Mouse (Mus musculus) layer of hippocampus, adult 11-12 months (tissue): ENCODE results near the gene Trub2.

ENCODE experiments used
- DNase-seq: peaks from one replicate; pipeline ENCODE4 v3.0.0; 2022; ENCODE audit warnings: low spot score

The Trub2 gene

GRCm38 (mm10) chr2:29724664-29725365 lies 63.5 kb downstream of the Trub2 start:
- DNase-seq: no peak

- DNase-seq: no peak
These were observed 65.2 kb downstream of the Trub2 start for GRCm38 (mm10) chr2:29723132-29723531.

DNA sequence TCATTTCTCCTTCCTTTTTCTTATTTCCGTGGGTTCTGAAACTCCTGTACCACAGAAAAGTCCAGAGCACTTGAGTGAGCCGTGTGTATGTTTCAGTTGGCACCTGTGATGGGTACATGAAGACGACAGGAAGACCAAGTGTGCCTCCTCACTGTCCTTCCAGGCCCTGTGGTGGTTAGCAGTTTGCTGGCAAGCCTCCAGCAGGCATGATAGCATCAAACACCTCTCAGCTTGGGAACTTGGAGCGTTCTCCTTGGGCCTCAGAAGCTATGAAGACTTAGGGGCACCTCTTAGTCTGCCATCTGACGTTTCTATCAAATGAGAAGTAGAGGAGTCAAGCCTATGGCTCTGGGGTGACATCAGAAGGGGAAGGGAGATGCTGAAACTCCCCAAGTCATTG lies 69.7 kb downstream of the Trub2 start:
- DNase-seq: no peak

DNA sequence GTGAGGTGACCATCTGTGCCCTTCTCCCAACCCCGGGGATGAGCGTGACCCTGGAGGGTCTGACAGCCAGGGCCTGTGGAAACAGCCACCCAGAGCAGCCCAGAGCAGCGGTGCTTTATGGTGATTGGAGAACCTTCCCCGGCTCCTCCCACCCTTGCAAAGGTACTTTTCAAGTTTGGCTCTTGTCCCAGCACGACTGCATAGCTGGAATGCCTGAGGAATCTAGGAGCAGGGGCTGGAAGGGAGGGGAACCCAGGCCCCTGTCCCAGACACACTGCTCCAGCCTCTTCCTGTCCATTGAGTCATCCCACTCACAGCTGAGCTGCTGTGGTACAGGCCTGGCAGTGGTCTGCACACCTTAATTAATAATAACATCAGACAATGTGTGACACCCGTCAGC lies 71.6 kb downstream of the Trub2 start:
- no peak for DNase-seq

DNA sequence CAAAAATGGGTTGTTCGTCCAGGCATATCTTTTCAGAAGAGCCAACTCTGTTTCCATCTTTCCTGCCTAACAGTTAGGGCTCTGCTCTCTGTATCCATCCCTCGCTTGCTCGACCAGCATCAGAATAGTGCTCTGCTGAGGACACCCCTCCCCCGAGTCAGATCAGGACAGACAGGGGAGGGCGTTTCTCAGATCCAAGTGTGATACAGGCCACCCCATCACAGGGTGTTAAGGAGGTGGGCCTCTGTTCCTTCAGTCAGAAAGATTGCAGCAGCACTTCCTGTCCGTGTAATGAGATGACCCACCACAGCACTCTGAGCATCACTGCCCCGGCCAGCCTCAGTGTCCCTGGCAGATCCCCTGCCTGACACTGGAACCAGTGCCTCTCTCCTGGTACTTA lies 72.2 kb downstream of the Trub2 start:
- DNase-seq: no peak

- no peak for DNase-seq
These were observed 74.2 kb downstream of the Trub2 start for GRCm38 (mm10) chr2:29714127-29714526.

- no peak for DNase-seq
These were observed 74.8 kb downstream of the Trub2 start for GRCm38 (mm10) chr2:29713501-29713900.

GRCm38 (mm10) chr2:29711877-29712276 lies 76.4 kb downstream of the Trub2 start:
- DNase-seq: no peak
